Mouse (Mus musculus): ENCODE measurements around the gene Slc9a9.

The Slc9a9 gene

DNA sequence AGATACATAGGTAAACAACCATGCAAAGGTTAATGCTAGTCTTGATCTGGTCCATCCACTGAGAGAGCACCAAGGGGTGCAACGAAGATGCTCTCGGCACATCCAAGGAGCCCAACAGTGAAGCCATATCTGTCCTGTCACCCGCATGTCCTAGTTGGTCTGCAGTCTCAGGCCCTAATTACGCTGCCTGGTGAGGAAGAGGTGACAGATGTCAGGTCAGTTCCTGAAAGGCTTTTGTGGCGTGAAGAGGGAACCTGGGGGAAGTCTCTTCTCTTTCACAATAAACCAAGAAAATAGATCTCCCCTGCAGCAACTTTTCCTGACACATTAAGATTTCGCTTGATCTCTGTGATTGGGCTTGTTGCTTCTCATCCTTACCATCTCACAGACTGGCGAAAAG lies 277.5 kb downstream of the Slc9a9 start:
- no peak for DNase-seq (ENCODE audit: low read depth, low spot score)

DNA sequence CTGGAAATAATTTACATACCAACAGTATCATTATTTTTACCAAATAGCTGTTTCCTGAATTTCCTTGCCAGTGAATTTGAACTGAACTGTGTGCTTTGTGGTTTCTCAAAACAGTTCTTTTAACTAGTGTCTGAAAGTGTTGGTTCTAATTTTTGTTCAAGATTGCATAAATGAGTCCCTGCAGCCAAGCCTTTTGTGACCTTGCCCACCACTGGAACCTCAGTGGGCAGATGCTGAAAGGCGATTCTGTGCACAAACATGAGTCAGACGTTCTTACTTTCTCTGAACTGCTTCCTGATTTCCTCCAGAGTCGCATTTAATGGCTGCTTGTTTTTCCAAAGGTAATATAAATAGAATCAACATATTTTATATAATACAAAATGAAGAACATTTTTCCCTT lies 281.0 kb downstream of the Slc9a9 start:
- DNase-seq (ENCODE audit: low read depth, low spot score), result no peak

DNA sequence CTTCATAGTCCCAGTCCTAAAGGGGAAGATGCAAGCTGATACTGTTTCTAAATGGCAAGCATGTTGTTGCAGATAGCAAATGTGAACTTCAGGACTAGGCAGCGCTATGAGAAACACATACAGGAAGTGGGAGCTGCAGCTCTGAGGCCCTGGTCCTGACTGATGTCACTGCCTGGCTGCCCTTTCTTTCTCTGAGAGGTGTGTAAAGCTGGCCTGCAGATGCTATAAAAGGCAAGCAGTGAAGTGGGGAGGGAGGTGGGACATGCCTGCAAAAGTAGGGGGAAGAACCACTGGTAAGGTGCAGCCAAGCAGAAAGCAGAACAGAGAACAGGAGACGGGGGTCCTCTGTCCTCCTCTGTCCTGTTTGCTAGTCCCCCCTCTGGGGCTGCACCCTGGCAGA lies 285.9 kb downstream of the Slc9a9 start:
- DNase-seq (ENCODE audit: low read depth, low spot score), result no peak

DNA sequence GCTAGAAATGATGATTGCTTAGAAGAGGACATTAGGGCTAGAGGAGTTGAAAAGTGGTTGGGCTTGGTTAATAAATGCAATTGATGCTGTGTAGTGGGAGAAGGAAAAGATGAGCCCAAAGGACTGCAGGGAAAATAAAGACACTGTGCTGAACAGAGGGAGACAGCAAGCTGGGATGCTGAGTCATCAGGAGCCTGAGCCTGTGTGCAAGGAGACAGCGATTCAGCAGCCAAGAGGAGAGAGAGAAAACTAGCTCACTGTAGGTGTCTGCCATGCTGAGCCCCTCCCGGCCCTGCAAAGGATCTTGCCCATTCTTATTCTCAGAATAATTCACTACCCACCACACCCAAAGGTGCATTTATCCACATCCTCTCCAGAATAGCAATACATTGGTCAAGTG lies 288.7 kb downstream of the Slc9a9 start:
- DNase-seq (ENCODE audit: low read depth, low spot score), result no peak

DNA sequence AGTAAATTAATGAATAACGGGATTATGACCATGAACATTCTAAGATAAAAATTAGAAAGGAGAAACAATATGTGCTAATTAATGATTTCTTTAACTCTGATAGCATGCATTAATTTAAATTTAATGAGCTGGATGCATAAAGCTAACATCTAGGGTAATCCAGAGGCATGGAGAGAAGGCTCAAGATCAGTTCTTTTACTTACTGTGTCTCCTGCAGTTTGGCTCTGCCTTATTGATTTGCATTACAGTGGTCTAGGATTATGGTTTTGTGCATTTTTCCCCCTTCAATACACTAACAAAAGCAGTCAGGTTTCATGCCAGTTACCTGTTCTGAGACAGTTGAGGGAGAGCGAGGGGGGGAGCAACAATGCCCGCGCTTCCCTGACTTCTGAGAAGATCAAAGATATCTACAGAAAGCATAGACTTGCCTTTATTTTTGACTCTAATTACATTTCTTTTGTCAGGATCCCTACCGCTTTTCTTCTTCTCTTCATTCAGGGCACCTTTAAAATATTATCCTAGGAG lies 298.9 kb downstream of the Slc9a9 start:
- no peak for DNase-seq (ENCODE audit: low read depth, low spot score)

DNA sequence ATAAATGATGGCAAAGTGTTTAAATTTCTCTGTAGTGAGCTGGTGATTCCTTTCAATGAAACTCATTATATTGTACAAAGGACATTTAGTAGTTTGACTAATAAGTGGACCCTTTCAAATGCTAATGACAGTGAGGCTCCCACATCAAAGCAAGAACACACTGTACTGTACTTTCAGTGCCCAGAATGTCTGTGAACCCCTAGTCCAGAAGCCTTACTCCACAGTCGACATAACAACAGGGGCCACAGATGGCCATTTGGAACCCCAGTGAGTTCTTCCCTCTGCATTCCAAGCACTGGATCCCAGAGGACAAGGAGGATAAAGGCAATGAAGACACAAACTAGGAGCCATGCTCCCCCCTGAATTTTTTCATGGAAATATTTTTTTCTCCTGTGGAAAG lies 299.4 kb downstream of the Slc9a9 start:
- no peak for DNase-seq (ENCODE audit: low read depth, low spot score)

DNA sequence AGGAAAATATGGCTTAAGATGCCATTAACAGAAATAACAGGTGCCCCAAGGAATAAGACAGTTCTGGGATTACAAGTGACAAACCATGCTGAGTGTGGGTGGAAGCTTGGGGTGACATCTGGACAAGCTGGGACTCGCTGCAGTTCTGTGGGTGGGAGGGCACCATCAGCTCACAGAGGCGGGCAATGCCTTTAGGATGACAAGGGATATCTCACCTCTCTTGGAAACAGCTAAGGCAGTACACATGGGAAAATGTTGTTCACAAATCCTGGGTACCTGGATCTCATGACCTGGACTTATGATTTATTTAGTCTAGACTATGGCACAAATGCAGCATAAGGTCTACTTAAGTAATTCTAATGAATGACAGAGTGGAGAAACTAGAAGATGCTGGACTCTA lies 302.3 kb downstream of the Slc9a9 start:
- no peak for DNase-seq (ENCODE audit: low read depth, low spot score)

DNA sequence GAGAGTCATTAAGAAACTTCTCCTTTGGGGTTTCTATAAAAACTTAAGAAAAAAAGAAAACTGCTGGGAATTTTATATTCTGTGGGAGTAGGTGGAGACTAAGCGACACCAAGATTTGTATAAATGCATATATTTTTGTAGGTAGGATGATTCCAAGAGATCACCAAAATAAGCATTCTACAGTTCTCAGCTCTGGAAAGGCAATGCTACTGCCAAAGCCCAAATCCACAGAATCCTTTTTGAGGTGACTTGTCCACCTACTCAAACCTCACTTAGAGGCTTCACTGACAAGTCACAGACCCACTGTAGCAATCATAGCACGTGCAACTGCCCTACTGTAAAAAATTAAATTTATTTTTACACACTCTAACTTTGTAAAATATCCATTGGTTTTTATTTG lies 303.0 kb downstream of the Slc9a9 start:
- no peak for DNase-seq (ENCODE audit: low read depth, low spot score)

DNA sequence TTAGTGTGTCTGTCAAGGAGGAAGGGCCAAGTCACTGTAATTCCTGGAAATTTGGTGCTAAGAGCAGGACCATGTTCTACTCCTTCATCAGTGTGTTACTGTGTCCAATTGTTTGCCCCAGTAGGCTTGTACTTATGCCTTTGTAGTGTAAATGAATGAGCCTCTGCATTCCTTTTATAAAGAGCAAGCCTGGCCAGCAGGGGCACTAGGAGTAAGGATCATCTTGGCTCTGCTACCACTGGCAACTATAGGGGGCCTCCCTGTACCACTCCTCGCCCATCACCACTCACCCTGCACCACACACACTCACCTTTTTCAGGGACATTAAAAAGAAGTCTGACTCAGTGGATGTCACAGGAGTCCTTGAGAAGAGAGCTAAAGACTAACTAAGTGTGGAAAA lies 306.5 kb downstream of the Slc9a9 start:
- DNase-seq (ENCODE audit: low read depth, low spot score), result no peak

DNA sequence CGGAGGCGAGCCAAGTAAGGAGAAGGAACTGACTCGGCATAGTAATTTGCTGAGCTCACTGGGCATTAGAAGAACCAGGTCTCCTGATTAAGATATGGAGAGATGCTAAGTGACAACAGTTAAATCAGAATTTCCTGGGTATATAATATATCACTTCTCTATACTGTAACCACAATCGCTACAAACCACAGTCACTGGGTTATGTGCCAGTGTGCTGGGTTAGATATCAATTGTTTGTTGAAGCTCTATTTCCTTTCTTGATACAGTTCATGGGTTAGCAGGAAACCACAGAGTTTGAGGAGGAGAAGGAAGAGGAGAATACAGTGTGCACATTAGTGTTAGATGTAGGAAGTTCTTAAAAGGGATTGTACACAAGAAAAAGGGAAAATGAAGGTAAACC lies 323.9 kb downstream of the Slc9a9 start:
- DNase-seq (ENCODE audit: low read depth, low spot score), result no peak

DNA sequence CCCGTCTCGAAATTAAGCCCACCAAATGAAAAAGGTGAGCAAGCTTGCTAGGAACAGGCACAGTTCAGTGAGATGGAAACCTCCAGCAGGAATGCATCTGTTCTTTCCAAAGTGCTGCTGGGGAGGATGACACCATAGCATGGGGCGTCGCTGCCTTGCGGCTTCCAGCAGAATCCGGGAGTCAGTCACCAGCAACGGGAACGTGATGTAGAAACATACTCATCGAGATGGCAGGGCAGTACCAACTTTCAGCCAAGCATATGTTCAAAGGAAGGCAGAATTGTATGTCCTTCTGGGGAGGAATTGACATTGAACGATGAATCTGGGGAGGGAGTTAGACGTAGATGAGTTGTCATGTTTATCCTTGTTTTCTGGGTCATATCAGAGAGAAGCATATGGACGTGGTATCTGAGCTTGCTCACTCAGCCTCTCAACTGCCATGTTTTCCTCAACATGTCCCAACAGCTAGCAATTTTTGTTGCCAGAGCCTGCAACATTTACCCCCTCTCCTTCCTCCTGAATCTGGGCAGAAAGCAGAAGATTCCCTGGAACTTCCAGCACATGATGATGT lies 350.5 kb downstream of the Slc9a9 start:
- no peak for DNase-seq (ENCODE audit: low read depth, low spot score)

DNA sequence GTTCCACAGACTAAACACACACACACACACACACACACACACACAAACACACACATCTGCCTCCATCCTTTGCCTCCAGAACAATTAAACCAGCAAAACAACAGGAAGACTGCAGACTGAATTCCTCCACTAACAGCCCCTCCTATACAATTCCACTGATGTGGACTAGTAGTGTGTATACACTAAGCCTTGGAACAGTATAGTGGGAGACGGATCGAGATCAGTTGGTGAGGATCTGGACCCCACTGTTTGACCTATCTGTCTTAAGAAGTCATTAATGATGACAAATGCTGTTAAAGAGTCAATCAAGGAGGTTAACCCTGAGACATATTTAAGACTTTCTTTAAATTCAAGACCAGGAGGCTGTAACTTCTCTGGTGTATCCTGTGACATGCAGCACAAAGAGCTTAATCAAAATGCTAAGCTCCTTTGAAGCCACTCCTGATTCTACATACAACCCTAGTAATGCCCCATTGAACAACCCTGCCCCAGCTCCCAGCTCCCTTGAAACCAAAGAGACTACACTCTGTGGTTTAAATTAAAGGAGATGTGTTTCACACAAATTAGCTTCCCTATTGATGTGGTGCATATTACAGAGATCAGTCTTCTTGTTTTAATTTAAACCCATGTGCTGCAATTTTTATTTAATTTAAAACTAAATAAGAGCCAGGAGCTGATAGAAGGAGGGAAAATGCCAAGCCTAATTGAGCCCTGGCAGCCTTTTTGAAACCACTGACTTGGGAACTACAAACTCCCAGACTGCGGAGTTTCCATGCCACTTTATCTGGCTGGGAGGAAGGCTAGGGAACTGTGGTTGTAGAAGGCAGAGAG lies 364.6 kb downstream of the Slc9a9 start:
- no peak for DNase-seq (ENCODE audit: low read depth, low spot score)

DNA sequence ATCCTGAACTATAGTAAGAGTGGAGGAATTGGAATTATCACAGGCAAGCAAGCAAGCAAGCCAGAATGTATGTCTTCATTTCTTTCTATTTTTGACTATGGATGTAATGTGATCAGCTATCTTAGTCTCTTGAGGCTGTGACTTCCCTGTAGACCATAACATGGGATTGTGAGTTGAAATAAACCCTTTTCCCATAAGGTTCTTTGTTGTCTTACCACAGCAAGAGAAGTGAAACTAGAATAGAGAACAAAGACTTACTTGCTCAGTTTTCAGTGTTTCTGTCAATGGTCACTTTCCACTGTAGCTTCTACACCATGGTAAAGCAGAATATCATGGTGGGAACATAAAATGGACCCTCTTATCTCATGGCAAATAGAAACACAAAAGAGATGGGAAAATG lies 366.5 kb downstream of the Slc9a9 start:
- no peak for DNase-seq (ENCODE audit: low read depth, low spot score)

DNA sequence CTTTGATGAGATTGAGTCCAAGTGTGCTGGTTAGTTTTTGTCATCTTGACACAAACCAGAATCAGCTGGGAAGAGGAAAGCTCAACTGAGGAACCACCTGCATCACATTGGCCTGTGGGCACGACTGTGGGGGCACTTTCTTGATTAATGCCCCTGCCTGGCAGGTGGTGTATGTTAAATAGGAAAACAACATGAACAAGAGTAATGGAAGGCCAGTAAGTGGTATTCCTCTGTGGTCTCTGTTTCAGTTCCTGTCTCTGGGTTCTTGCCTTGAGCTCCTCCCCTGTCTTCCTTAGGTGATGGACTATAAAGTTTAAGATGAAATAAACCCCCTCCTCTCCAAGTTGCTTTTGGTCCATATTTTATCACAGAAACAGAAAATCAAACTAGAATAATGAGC lies 372.7 kb downstream of the Slc9a9 start:
- DNase-seq (ENCODE audit: low read depth, low spot score), result no peak

DNA sequence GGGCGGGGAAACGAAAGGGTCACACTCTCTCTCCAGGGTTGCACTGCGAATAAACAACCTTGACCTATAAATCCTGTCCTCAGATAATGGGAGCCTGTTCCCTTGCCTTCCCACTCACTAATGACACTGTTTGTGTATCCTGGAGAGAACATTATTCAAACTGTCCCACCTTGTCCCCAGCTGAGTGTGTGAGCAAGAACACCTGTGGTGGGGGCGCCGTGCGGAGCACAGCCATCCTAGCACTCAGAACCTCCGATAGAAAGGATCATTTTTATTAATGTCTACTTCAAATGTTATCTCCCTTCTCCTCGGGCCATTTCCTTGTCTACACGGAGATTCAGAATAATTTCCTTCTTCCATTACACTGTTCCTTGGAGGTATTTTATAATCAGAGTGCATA lies 382.5 kb downstream of the Slc9a9 start:
- DNase-seq (ENCODE audit: low read depth, low spot score), result no peak

DNA sequence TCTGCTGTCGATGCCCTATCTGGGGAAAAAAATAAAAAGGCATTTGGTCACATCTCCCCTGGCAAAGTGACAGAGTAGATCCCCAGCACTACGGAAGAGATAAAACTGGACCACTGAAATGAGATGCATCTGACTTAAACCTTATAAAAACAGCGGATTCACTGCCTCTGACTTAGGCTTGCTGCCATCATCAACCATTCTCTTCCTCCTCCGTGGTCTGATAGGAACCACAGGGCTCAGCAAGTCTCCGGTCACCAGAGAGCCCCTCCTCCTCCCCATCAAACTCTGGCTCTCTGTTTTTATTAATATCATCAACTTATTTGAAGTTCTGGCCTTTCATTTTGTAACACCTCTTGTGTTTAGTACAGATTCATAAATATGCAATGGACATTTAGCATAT lies 383.5 kb downstream of the Slc9a9 start:
- no peak for DNase-seq (ENCODE audit: low read depth, low spot score)

DNA sequence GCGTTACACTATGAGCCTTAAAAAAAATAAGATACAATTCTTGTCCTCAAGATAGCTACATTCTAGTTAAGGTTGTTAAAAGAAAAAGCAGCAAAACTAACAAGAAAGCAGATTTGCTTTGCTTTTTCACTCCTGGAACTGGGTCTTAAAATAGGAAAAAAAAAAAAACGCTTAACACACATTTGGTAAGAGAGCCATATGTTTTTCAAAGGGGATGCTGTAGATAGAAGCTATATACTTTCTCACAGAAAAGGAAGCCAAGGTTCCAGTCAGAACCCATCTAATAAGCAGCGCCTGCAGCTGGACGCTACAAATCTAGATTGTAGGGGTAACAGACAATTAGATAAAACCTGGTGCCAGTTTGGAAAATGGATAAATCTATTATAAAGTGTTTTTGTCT lies 386.1 kb downstream of the Slc9a9 start:
- no peak for DNase-seq (ENCODE audit: low read depth, low spot score)

DNA sequence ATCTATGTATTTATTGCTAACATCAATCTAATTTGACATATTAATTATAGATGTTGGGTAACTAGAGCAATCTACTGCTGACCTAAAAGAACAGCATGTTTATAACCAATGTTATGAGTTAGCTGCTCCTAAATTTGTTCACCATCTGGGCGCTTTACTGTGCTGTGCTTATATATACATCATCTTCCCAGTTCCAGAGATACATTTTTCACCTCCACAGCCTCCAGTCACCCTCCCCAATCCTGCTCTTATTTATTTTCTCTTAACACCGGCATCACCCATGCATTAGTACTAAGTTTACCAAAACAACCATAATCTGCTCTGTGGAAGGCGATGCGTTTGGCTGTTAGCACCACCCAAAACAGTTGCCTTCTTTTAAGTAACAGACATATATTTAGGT lies 391.0 kb downstream of the Slc9a9 start:
- no peak for DNase-seq (ENCODE audit: low read depth, low spot score)

DNA sequence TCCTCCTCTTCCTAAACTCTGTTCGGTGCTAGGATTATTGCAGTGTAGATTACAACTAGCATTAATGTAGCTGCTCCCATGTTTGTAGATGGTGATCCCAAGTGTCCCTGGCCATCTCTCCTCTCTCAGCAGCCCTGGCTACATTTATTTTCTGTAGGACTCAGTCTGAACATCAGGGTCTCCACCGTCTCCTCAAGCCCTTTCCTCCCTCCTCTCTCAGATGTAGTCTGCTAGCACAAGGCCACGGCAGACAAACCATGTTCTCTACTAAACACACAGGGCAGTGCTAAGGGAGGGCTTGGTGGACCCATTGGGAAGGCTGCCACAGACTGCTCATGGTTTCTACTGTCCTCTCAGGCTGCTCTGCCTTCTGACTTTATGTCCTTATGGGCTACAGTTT lies 397.3 kb downstream of the Slc9a9 start:
- DNase-seq (ENCODE audit: low read depth, low spot score), result no peak

DNA sequence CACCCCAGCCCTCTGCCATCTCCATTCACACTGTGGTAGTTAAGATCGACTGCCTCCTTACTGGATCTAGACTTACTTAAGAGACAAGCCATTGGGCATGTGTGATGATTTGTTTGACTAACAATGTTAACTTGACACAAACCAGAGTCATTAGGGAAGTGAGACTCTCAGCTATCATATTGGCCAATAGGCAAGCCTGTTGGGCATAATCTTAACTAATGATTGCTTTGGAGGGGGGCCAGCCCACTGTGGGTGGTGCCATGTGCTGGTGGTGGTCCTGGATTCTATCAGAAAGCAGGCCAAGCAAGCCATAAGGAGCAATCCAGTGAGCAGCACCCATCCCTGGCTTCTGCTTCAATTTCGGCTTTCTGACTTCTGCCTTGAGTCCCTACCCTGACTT lies 398.8 kb downstream of the Slc9a9 start:
- DNase-seq (ENCODE audit: low read depth, low spot score), result no peak

DNA sequence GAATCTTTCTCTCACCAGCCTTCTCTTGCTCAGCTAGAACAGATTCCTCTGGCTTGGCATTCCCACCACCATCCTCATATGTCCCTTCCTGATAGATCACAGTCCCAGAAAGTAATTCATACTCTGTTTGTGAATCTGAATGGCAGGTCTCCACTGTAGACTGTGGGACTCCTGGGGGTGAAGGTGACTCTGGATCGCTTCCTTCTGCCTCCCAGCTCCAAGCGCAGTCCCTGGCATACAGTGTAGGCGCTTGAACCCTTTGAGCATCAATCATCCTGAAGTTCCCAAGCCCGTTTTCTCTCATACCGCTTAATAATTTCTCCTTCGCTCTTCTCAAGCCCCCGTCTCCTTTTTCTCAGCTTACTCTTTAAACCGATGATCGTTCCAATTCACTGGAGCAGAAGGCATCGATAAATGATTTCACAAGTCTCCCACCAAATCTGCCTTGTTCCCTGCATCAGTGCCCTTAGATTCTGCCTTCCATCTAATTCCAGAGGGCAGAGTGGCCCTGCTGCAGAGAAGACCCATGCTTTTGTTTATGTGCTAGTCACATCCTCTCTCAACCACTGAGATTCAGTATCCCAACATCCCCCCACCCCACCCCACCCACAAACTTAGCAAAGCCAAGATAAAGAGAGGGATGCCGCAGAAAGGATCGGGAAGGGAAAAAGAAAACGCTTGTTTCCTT lies 401.3 kb downstream of the Slc9a9 start:
- no peak for DNase-seq (ENCODE audit: low read depth, low spot score)

DNA sequence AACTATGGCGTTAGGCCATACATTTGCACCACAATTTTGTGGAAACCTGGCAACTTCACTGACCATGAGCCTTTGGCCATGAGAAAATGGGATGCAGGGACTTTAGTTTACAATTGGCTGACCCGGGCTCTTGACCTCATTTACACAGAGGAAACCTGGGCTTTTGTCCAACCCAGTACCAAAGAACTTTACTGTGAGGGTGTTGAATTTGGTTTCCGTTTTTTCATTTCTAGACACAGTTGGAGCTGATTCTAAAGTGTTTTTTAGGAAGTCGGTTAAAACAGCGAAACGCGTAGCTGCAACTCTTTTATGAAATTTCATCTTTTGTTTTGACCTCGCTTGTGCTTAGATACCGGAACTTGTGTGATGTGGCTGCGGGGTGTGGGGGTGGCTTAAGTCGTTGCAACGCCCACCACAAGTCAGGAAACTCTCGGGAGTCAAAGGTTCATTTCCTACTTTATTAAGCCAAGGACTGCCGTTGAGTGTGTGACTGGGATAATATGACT lies 402.8 kb downstream of the Slc9a9 start:
- peak; percentile 6 for DNase-seq (ENCODE audit: low read depth, low spot score)

DNA sequence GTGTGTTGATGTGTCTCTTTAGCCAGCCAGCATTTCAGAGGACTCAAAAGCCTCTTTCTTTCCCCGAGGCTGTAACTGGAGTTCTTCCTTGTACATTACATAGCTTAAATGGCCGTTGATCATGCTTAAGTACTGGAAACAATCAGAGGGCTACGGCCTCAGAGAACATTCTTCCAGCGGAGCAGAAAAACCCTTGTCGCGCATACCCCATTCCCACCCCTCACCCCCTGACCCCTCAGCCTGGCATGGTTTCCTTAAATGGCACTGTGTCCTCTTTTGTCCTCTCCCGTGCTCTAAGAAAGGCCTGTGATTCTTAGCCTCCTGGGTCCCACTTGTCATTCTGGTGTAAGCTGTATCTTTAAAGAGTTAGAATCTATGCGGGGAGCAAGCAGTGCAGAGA lies 404.0 kb downstream of the Slc9a9 start:
- no peak for DNase-seq (ENCODE audit: low read depth, low spot score)

All from skeletal muscle tissue, adult 2 months (tissue).